Mouse (Mus musculus) heart, postnatal 36 days (tissue): ENCODE measurements at regions not wholly inside any gene's neighbourhood (a gene's known extent, or its start where the extent isn't known, plus 50 kb on each side); places are given as distances from the start of the nearest gene placed in this dataset.

Experiments
- DNase-seq, 2 experiments: peaks; one replicate each; pipeline ENCODE4 v3.0.0; 2021 to 2022
- intact Hi-C: fragments of 180-260 bp; cut with DNase I; formaldehyde crosslinking; loops from one replicate; pipeline ENCODE4 v1.15.1; 2025

- no peak for DNase-seq
- intact Hi-C loops = no loop called here
These were observed 86.4 kb downstream of the Zfp169 start for GRCm38 (mm10) chr13:48426816-48427215.

- intact Hi-C loops = no loop called here
- no peak for DNase-seq
These were observed 76.4 kb downstream of the Zfp169 start for GRCm38 (mm10) chr13:48436659-48437345.
